Mouse (Mus musculus) G1E-ER4 (cell line): ENCODE measurements at regions not wholly inside any gene's neighbourhood (a gene's known extent, or its start where the extent isn't known, plus 50 kb on each side); places are given as distances from the start of the nearest gene placed in this dataset.

Experiments
- GATA1 ChIP-seq: IDR thresholded peaks from one replicate; pipeline ENCODE4 v1.8.0; 2012; ENCODE audit warnings: low read length, inconsistent platforms

GRCm38 (mm10) chr1:128671495-128671894 lies 79.4 kb upstream of the Cxcr4 start:
- no peak for TF ChIP-seq GATA1

GRCm38 (mm10) chr1:128671016-128671415 lies 78.9 kb upstream of the Cxcr4 start:
- no peak for TF ChIP-seq GATA1

GRCm38 (mm10) chr1:128669241-128669666 lies 77.2 kb upstream of the Cxcr4 start:
- TF ChIP-seq GATA1 = no peak

- no peak for TF ChIP-seq GATA1
Measured at GRCm38 (mm10) chr1:128668718-128669117, 76.6 kb upstream of the Cxcr4 start.

GRCm38 (mm10) chr1:128667121-128667762 lies 75.1 kb upstream of the Cxcr4 start:
- TF ChIP-seq GATA1 = no peak

- no peak for TF ChIP-seq GATA1
Measured at GRCm38 (mm10) chr1:128663207-128663606, 71.1 kb upstream of the Cxcr4 start.

- TF ChIP-seq GATA1 = no peak
Measured at GRCm38 (mm10) chr1:128659857-128660256, 67.8 kb upstream of the Cxcr4 start.

- no peak for TF ChIP-seq GATA1
Measured at GRCm38 (mm10) chr1:128658802-128659201, 66.7 kb upstream of the Cxcr4 start.

- TF ChIP-seq GATA1 = no peak
Measured at GRCm38 (mm10) chr1:128654099-128654862, 62.2 kb upstream of the Cxcr4 start.

- no peak for TF ChIP-seq GATA1
Measured at GRCm38 (mm10) chr1:128650596-128650995, 58.5 kb upstream of the Cxcr4 start.

- no peak for TF ChIP-seq GATA1
Measured at GRCm38 (mm10) chr1:128649490-128650178, 57.5 kb upstream of the Cxcr4 start.

GRCm38 (mm10) chr1:128643316-128643776 lies 51.3 kb upstream of the Cxcr4 start:
- TF ChIP-seq GATA1 = no peak

- no peak for TF ChIP-seq GATA1
Measured at GRCm38 (mm10) chr1:128642212-128642611, 50.1 kb upstream of the Cxcr4 start.
